Mouse (Mus musculus) MEL (cell line): ENCODE measurements around the gene Agbl5. TPM values are rescaled to one million over a fixed set of nuclear protein-coding genes. Genes with fewer than 3 reads are reported as not detected.

Experiments
- DNase-seq: peaks from one replicate; pipeline ENCODE4 v3.0.0; 2011; ENCODE audit warnings: low read depth, low spot score
- H3K27ac ChIP-seq: 2 replicates; pipeline ENCODE4 v1.5.1; 2012; ENCODE audit warnings: low read depth, mild to moderate bottlenecking, control low read depth, low read length, moderate library complexity; ENCODE audit not compliant: control insufficient read depth
- H3K27me3 ChIP-seq, 2 experiments: fragments of 150-350 bp in 1 of 2; sonication (generic) in 1 of 2; 2 replicates each; pipeline ENCODE4 v1.6.1; 2012; ENCODE audit warnings: low read length in 2 of 2, mild to moderate bottlenecking in 2 of 2, improper control_type of control experiment in 1 of 2, moderate library complexity in 1 of 2; ENCODE audit not compliant: insufficient read depth in 2 of 2, control insufficient read depth in 1 of 2
- H3K36me3 ChIP-seq, 2 experiments: 2 replicates each; pipeline ENCODE4 v1.6.1; 2012 to 2014; ENCODE audit warnings: low read length in 2 of 2, improper control_type of control experiment in 1 of 2, inconsistent platforms in 1 of 2, mild to moderate bottlenecking in 1 of 2; ENCODE audit not compliant: insufficient read depth in 2 of 2, control insufficient read depth in 1 of 2
- H3K4me1 ChIP-seq, 2 experiments: fragments of 150-350 bp in 1 of 2; sonication (generic) in 1 of 2; 2 replicates each; pipeline ENCODE4 v1.6.1; 2012; ENCODE audit warnings: low read length in 2 of 2, improper control_type of control experiment in 1 of 2, mild to moderate bottlenecking in 1 of 2; ENCODE audit not compliant: insufficient read depth in 2 of 2, control insufficient read depth in 1 of 2
- H3K4me3 ChIP-seq, 2 experiments: fragments of 150-350 bp in 1 of 2; sonication (generic) in 1 of 2; 2 replicates each; pipeline ENCODE4 v1.5.1; 2012; ENCODE audit warnings: low read depth in 2 of 2, low read length in 2 of 2, mild to moderate bottlenecking in 2 of 2, moderate library complexity in 2 of 2, control low read depth in 1 of 2, improper control_type of control experiment in 1 of 2; ENCODE audit not compliant: control insufficient read depth in 1 of 2, insufficient read depth in 1 of 2
- H3K79me2 ChIP-seq: 2 replicates; pipeline ENCODE4 v1.6.1; 2012; ENCODE audit warnings: mild to moderate bottlenecking, low read length, moderate library complexity; ENCODE audit not compliant: control insufficient read depth, poor library complexity, insufficient read depth
- H3K9ac ChIP-seq: 2 replicates; pipeline ENCODE4 v1.6.1; 2012; ENCODE audit warnings: low read depth, mild to moderate bottlenecking, control low read depth, low read length, moderate library complexity; ENCODE audit not compliant: control insufficient read depth, poor library complexity, severe bottlenecking
- H3K9me3 ChIP-seq: fragments of 150-350 bp; sonication (generic); replicated peaks from 2 replicates; pipeline ENCODE4 v1.6.1; 2012; ENCODE audit warnings: mild to moderate bottlenecking, low read length, improper control_type of control experiment, moderate library complexity; ENCODE audit not compliant: insufficient read depth
- CTCF ChIP-seq, 3 experiments: IDR thresholded peaks in 2 of 3; conservative IDR thresholded peaks in 1 of 3; 2 replicates each; pipeline ENCODE4 v1.5.1; 2011 to 2012; ENCODE audit warnings: low read length in 3 of 3, low read depth in 2 of 3, mild to moderate bottlenecking in 2 of 3, improper control_type of control experiment in 1 of 3, inconsistent platforms in 1 of 3, mixed read lengths in 1 of 3, moderate library complexity in 1 of 3; ENCODE audit not compliant: control insufficient read depth in 1 of 3, insufficient read depth in 1 of 3, poor library complexity in 1 of 3, severe bottlenecking in 1 of 3
- EP300 ChIP-seq, 2 experiments: IDR thresholded peaks; 2 replicates each; pipeline ENCODE4 v1.6.1; 2011; ENCODE audit warnings: improper control_type of control experiment in 2 of 2, low read length in 2 of 2, low read depth in 1 of 2, mild to moderate bottlenecking in 1 of 2
- GABPA ChIP-seq: IDR thresholded peaks from 2 replicates; pipeline ENCODE4 v1.6.1; 2012; ENCODE audit warnings: low read depth, mild to moderate bottlenecking, inconsistent platforms, low read length, improper control_type of control experiment, moderate library complexity
- HCFC1 ChIP-seq: IDR thresholded peaks from 2 replicates; pipeline ENCODE4 v1.6.1; 2012; ENCODE audit warnings: low read depth, mild to moderate bottlenecking, inconsistent platforms, low read length, improper control_type of control experiment, moderate library complexity
- KAT2A ChIP-seq: conservative IDR thresholded peaks from 2 replicates; pipeline ENCODE4 v1.6.1; 2012; ENCODE audit warnings: low read depth, low read length, improper control_type of control experiment, inconsistent platforms
- MAFK ChIP-seq: IDR thresholded peaks from 2 replicates; pipeline ENCODE4 v1.6.1; 2011; ENCODE audit warnings: low read depth, mild to moderate bottlenecking, low read length, improper control_type of control experiment, borderline replicate concordance
- MAX ChIP-seq: IDR thresholded peaks from 2 replicates; pipeline ENCODE4 v1.6.1; 2011; ENCODE audit warnings: low read length, improper control_type of control experiment
- MYB ChIP-seq: IDR thresholded peaks from 2 replicates; pipeline ENCODE4 v1.6.1; 2011; ENCODE audit warnings: mild to moderate bottlenecking, low read depth, low read length, improper control_type of control experiment
- MYC ChIP-seq: IDR thresholded peaks from 2 replicates; pipeline ENCODE4 v1.6.1; 2011; ENCODE audit warnings: low read depth, mild to moderate bottlenecking, low read length, improper control_type of control experiment, moderate library complexity
- NRF1 ChIP-seq: IDR thresholded peaks from 2 replicates; pipeline ENCODE4 v1.6.1; 2014; ENCODE audit warnings: low read depth, mild to moderate bottlenecking, inconsistent platforms, low read length, improper control_type of control experiment, moderate library complexity; ENCODE audit not compliant: poor library complexity, insufficient read depth, severe bottlenecking
- POLR2A ChIP-seq, 2 experiments: IDR thresholded peaks; 2 replicates each; pipeline ENCODE4 v1.6.1; 2011 to 2012; ENCODE audit warnings: low read length in 2 of 2, mild to moderate bottlenecking in 2 of 2, control low read depth in 1 of 2, improper control_type of control experiment in 1 of 2, low read depth in 1 of 2, moderate library complexity in 1 of 2; ENCODE audit not compliant: control insufficient read depth in 1 of 2, insufficient read depth in 1 of 2, poor library complexity in 1 of 2
- POLR2AphosphoS5 ChIP-seq: IDR thresholded peaks from 2 replicates; pipeline ENCODE4 v1.6.1; 2012; ENCODE audit warnings: low read depth, borderline replicate concordance, mild to moderate bottlenecking, inconsistent platforms, low read length, moderate library complexity, mixed read lengths
- RAD21 ChIP-seq: IDR thresholded peaks from 2 replicates; pipeline ENCODE4 v1.6.1; 2011; ENCODE audit warnings: mild to moderate bottlenecking, low read depth, low read length, improper control_type of control experiment
- RCOR1 ChIP-seq: IDR thresholded peaks from 2 replicates; pipeline ENCODE4 v1.6.1; 2012; ENCODE audit warnings: low read depth, mild to moderate bottlenecking, inconsistent platforms, low read length, improper control_type of control experiment
- SIN3A ChIP-seq: IDR thresholded peaks from 2 replicates; pipeline ENCODE4 v1.6.1; 2012; ENCODE audit warnings: low read length, improper control_type of control experiment, inconsistent platforms
- SMC3 ChIP-seq: IDR thresholded peaks from 2 replicates; pipeline ENCODE4 v1.6.1; 2011; ENCODE audit warnings: low read depth, low read length, improper control_type of control experiment
- TAL1 ChIP-seq: IDR thresholded peaks from 2 replicates; pipeline ENCODE4 v1.6.1; 2012; ENCODE audit warnings: mild to moderate bottlenecking, inconsistent platforms, low read length, moderate library complexity, mixed read lengths
- TBP ChIP-seq: IDR thresholded peaks from 2 replicates; pipeline ENCODE4 v1.8.0; 2011; ENCODE audit warnings: low read depth, low read length, improper control_type of control experiment
- USF1 ChIP-seq: IDR thresholded peaks from 2 replicates; pipeline ENCODE4 v1.6.1; 2014; ENCODE audit warnings: low read depth, mild to moderate bottlenecking, inconsistent platforms, low read length, improper control_type of control experiment, moderate library complexity
- ZMIZ1 ChIP-seq: IDR thresholded peaks from 2 replicates; pipeline ENCODE4 v1.6.1; 2012; ENCODE audit warnings: low read depth, mild to moderate bottlenecking, inconsistent platforms, low read length, improper control_type of control experiment, moderate library complexity
- ZNF384 ChIP-seq: IDR thresholded peaks from 2 replicates; pipeline ENCODE4 v1.6.1; 2012; ENCODE audit warnings: low read depth, mild to moderate bottlenecking, inconsistent platforms, low read length, improper control_type of control experiment
- polyA plus RNA-seq, 2 experiments: library from polyadenylated mRNA; stranded (reverse) in 1 of 2; unstranded in 1 of 2; fragments of >175 nt in 1 of 2; fragments of >200 nt in 1 of 2; gene quantifications; 2 replicates each; pipeline versions ENCODE4 v1.2.1 to v1.2.4; 2012; ENCODE audit warnings: low replicate concordance in 2 of 2, low read depth in 1 of 2; ENCODE audit not compliant: insufficient read length in 2 of 2, insufficient read depth in 1 of 2, missing spikeins in 1 of 2
- total RNA-seq: library from RNA; depleted of rRNA; stranded (reverse); fragments of 300-350 nt; gene quantifications from 2 replicates; pipeline ENCODE4 v1.2.3, GENCODE M21; 2012

Agbl5 gene
- total and polyA plus RNA-seq, 3 experiments, result 10.6 to 45.0 TPM; not detected in 1

GRCm38 (mm10) chr5:30949654-30950326 is 61.3 kb downstream of the Agbl5 start (continued):
- TF ChIP-seq MAX (peak; percentile 62), KAT2A (no peak; the same call in 1 of the 2 replicates), SMC3 (peak; percentile 17; the same call in 1 of the 2 replicates), POLR2AphosphoS5 (peak; percentile 58; the same call in 1 of the 2 replicates), NRF1 (peak; percentile 31; the same call in 1 of the 2 replicates), MAFK (no peak), POLR2A (IDR thresholded peaks at IDR 0.05; ENCODE audit: control insufficient read depth in 1 of 2, insufficient read depth in 1 of 2, low read depth in 1 of 2, low read length in 2 of 2, poor library complexity in 1 of 2) (peak; percentile 86 to 90), RAD21 (no peak; the same call in 1 of the 2 replicates), GABPA (no peak), MYC (peak; percentile 30; the same call in 1 of the 2 replicates), TBP (peak; percentile 67; the same call in 1 of the 2 replicates), TAL1 (no peak), EP300 (IDR thresholded peaks at IDR 0.05; ENCODE audit: low read depth in 1 of 2, low read length in 2 of 2) (peak; percentile 27 to 49; a peak in 1 of 4 replicates), ZNF384 (no peak), ZMIZ1 (peak; percentile 96), CTCF (IDR thresholded peaks at IDR 0.05 in 2 of 3, conservative IDR thresholded peaks at IDR 0.05 in 1 of 3; ENCODE audit: control insufficient read depth in 1 of 3, insufficient read depth in 1 of 3, low read depth in 2 of 3, low read length in 3 of 3, poor library complexity in 1 of 3, severe bottlenecking in 1 of 3) (peak in 2 of 3 experiments; percentile 26 to 40; a peak in 4 of 6 replicates), MYB (no peak), RCOR1 (peak; percentile 47; the same call in 1 of the 2 replicates)
- TF ChIP-seq, all 39 proteins: peak for 21

- Histone ChIP-seq H3K4me1 (peaks cover 2 to 14% of the 10 kb centered on the region in 2 experiments; a peak in 3 of 4 replicates), H3K9ac (peak overlapping the region; percentile 76), H3K27me3 (no peaks in the 10 kb centered on the region), H3K9me3 (no peaks in the 10 kb centered on the region), H3K4me3 (peak overlapping the region; percentile 84 to 89), H3K36me3 (peaks cover 0 to 7% of the 10 kb centered on the region in 2 experiments; a peak in 2 of 4 replicates), H3K27ac (peak overlapping the region; percentile 43), H3K79me2 (peaks cover 3% of the 10 kb centered on the region; the same call in 1 of the 2 replicates)
- TF ChIP-seq EP300 (IDR thresholded peaks at IDR 0.05; ENCODE audit: low read depth in 1 of 2, low read length in 2 of 2), result no peak
- no peak for TF ChIP-seq SIN3A
- no peak for TF ChIP-seq HCFC1
- 0 out of 2 replicates have a peak, but pooled peaks have one; percentile 23 for TF ChIP-seq RCOR1
- TF ChIP-seq USF1, result no peak
- TF ChIP-seq KAT2A, result no peak
- no peak for TF ChIP-seq POLR2A (IDR thresholded peaks at IDR 0.05; ENCODE audit: control insufficient read depth in 1 of 2, insufficient read depth in 1 of 2, low read depth in 1 of 2, low read length in 2 of 2, poor library complexity in 1 of 2)
- TF ChIP-seq MYC, result no peak
- peak; percentile 48 for DNase-seq
Measured at GRCm38 (mm10) chr5:30950451-30950850, 62.0 kb downstream of the Agbl5 start.
